Mouse (Mus musculus): Measurements from ENCODE around the gene Sbno1. TPM values are rescaled to one million over a fixed set of nuclear protein-coding genes. Genes with fewer than 3 reads are reported as not detected.

Sbno1 gene
- polyA plus RNA-seq, 1 experiment: 36.3 TPM

DNA sequence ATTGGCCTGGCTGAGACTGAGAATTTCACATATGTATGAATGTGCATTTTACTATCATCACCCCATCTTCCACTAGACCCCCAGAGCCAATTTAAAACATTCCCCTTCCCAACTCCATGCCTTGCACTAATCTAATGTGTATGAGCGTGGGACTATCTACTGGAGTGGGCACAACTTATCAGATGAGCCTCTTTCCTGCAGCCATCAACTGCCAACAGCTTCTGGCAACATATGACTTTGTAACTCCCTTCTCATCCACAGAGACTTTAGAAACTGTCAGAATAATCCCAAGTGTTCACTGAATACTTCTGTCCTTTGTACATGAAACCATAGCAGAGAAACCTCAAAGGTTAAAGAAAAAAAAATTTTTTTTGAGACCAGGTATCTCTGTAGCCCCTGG is 45.7 kb downstream of the Sbno1 start:
- TF ChIP-seq CTCF (IDR thresholded peaks at IDR 0.05; ENCODE audit: borderline replicate concordance, control insufficient read depth, extremely low read depth, insufficient read depth, low read length, poor library complexity): no peak
- no peak for TF ChIP-seq POLR2A (IDR thresholded peaks at IDR 0.05; ENCODE audit: control insufficient read depth, extremely low read depth, insufficient read depth, low read length, poor library complexity)

DNA sequence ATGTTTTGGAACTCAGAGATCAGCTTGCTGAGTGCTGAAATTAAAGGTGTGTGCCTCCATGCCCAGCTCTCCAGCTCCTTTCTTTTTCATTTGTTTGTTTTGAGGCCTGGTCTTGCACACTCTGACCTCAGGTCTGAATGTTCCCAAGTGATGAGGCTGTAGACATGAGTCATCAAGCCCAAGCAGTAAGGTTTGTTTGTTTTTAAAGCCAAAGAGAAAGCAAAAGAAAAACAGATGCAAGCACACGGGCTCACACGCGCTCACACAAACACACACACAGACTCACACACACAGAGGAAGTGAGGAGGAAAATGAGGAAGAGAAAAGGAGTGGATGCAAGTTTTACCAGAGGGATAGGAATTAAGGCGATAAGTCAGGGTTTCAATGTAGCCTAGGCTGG is 48.7 kb downstream of the Sbno1 start:
- 93% methylated on average over 4 of the region's 4 CpGs for WGBS
- TF ChIP-seq POLR2A (IDR thresholded peaks at IDR 0.05; ENCODE audit: control insufficient read depth, extremely low read depth, insufficient read depth, low read length, poor library complexity): no peak
- TF ChIP-seq CTCF (IDR thresholded peaks at IDR 0.05; ENCODE audit: borderline replicate concordance, control insufficient read depth, extremely low read depth, insufficient read depth, low read length, poor library complexity): no peak
- Histone ChIP-seq H3K4me3 (ENCODE audit: control insufficient read depth, insufficient read depth, low read length) (no peak overlapping the region), H3K36me3 (ENCODE audit: control insufficient read depth, insufficient read depth, low read length) (peaks cover 88% of the 10 kb centered on the region), H3K27me3 (ENCODE audit: control insufficient read depth, insufficient read depth, low read length) (no peaks in the 10 kb centered on the region), H3K4me1 (replicated peaks; ENCODE audit: control insufficient read depth, insufficient read depth, low read length) (no peaks in the 10 kb centered on the region), H3K27ac (ENCODE audit: control insufficient read depth, insufficient read depth, low read length) (no peak overlapping the region)
- no peak for DNase-seq

More for the DNA sequence above, 45.7 kb downstream of the Sbno1 start:
- no peak overlapping the region for H3K4me3 ChIP-seq (ENCODE audit: control insufficient read depth, insufficient read depth, low read length)
- DNase-seq: no peak
- H3K4me1 ChIP-seq (replicated peaks; ENCODE audit: control insufficient read depth, insufficient read depth, low read length): no peaks in the 10 kb centered on the region
- H3K36me3 ChIP-seq (ENCODE audit: control insufficient read depth, insufficient read depth, low read length): peaks cover 88% of the 10 kb centered on the region
- 93% methylated on average over 1 of the region's 1 CpGs for WGBS
- H3K27ac ChIP-seq (ENCODE audit: control insufficient read depth, insufficient read depth, low read length): no peak overlapping the region
- no peaks in the 10 kb centered on the region for H3K27me3 ChIP-seq (ENCODE audit: control insufficient read depth, insufficient read depth, low read length)

DNA sequence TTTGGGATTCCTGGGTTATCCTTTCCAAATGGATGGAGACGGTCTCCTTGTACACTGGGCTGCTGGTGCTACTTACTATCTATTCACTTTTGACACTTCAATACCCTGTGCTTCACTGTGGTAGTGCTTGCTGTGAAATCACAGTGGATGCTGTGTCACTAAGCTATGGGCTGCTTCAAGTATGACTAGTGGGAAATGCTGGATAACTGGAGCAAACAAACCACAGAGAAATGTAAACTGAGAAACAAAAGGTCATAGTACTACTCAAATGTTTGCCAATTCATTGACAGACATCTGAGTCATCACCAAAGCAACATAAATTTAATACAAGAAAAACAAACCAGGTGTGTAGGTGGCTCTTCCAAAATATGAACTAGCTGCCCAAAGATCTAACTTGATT is 49.4 kb downstream of the Sbno1 start:
- no peak for DNase-seq
- no peak overlapping the region for H3K27ac ChIP-seq (ENCODE audit: control insufficient read depth, insufficient read depth, low read length)
- no peak overlapping the region for H3K4me3 ChIP-seq (ENCODE audit: control insufficient read depth, insufficient read depth, low read length)
- H3K36me3 ChIP-seq (ENCODE audit: control insufficient read depth, insufficient read depth, low read length): peaks cover 81% of the 10 kb centered on the region
- 98% methylated on average over 1 of the region's 1 CpGs for WGBS
- no peaks in the 10 kb centered on the region for H3K27me3 ChIP-seq (ENCODE audit: control insufficient read depth, insufficient read depth, low read length)
- TF ChIP-seq POLR2A (IDR thresholded peaks at IDR 0.05; ENCODE audit: control insufficient read depth, extremely low read depth, insufficient read depth, low read length, poor library complexity): no peak
- no peak for TF ChIP-seq CTCF (IDR thresholded peaks at IDR 0.05; ENCODE audit: borderline replicate concordance, control insufficient read depth, extremely low read depth, insufficient read depth, low read length, poor library complexity)
- no peaks in the 10 kb centered on the region for H3K4me1 ChIP-seq (replicated peaks; ENCODE audit: control insufficient read depth, insufficient read depth, low read length)

DNA sequence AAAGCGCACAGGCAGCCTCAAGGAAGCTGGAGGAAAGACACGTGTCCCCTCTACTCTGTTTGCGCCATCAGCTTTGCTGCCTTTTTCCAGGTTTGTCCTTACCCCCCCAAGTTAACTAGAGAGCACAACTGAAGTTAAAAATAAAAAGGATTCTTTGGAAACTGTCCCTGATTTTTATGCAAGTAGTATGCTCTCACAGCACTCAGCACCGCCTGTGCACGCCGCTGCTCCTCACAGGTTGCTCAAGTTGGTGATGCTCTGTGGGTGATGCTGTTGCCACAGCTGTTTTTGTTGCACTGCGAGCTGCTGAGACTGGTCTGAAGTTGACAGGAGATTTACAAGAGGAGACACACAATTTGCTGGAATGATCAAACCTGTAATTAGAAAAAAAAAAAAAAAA is 51.5 kb downstream of the Sbno1 start:
- Histone ChIP-seq H3K36me3 (ENCODE audit: control insufficient read depth, insufficient read depth, low read length) (peaks cover 78% of the 10 kb centered on the region), H3K4me1 (replicated peaks; ENCODE audit: control insufficient read depth, insufficient read depth, low read length) (no peaks in the 10 kb centered on the region), H3K27me3 (ENCODE audit: control insufficient read depth, insufficient read depth, low read length) (no peaks in the 10 kb centered on the region), H3K27ac (ENCODE audit: control insufficient read depth, insufficient read depth, low read length) (no peak overlapping the region), H3K4me3 (ENCODE audit: control insufficient read depth, insufficient read depth, low read length) (no peak overlapping the region)
- 99% methylated on average over 7 of the region's 7 CpGs for WGBS
- TF ChIP-seq POLR2A (IDR thresholded peaks at IDR 0.05; ENCODE audit: control insufficient read depth, extremely low read depth, insufficient read depth, low read length, poor library complexity) (no peak), CTCF (IDR thresholded peaks at IDR 0.05; ENCODE audit: borderline replicate concordance, control insufficient read depth, extremely low read depth, insufficient read depth, low read length, poor library complexity) (no peak)
- no peak for DNase-seq

DNA sequence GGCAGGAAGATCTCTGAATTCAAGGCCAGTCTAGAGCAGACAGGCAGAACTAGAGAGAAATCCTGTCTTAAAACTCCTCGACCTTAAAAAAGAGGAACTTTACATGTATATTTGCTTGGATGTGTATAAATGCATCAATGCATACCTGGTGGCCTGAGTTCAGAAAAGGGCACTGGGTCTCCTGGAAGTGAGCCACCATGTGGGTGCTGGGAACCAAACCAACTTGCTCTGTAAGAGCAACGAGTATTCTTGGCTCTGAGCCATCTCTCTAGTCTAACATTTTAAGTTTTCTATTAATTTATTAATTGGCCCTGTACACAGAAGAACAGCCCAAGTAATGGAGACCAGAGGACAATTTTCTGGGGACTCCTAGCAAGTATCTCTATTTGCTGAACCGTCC is 59.1 kb downstream of the Sbno1 start:
- H3K4me3 ChIP-seq (ENCODE audit: control insufficient read depth, insufficient read depth, low read length): no peak overlapping the region

DNA sequence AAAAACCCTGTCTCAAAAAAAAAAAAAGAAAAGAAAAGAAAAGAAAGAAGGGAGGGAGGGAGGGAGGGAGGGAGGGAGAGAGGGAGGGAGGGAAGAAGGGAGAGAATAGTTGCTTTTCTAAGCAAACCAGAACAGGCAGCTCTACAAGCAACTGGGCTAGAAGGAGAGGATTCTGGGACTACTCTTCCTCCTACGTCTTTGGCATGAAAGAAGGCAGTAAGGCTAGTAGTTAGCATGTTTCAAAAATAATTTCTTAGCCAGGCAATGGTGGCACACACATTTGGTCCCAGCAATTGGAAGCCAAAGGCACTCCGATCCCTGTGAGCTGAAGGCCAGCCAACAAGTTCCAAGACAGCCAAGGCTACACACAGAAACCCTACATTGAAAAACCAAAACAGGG is 60.0 kb downstream of the Sbno1 start:
- no peak overlapping the region for H3K27ac ChIP-seq (ENCODE audit: control insufficient read depth, insufficient read depth, low read length)
- no peak overlapping the region for H3K4me3 ChIP-seq (ENCODE audit: control insufficient read depth, insufficient read depth, low read length)
- TF ChIP-seq CTCF (IDR thresholded peaks at IDR 0.05; ENCODE audit: borderline replicate concordance, control insufficient read depth, extremely low read depth, insufficient read depth, low read length, poor library complexity) (no peak), POLR2A (IDR thresholded peaks at IDR 0.05; ENCODE audit: control insufficient read depth, extremely low read depth, insufficient read depth, low read length, poor library complexity) (no peak)
- H3K4me1 ChIP-seq (replicated peaks; ENCODE audit: control insufficient read depth, insufficient read depth, low read length): no peaks in the 10 kb centered on the region
- WGBS: 94% methylated on average over 2 of the region's 2 CpGs
- DNase-seq: no peak
- H3K36me3 ChIP-seq (ENCODE audit: control insufficient read depth, insufficient read depth, low read length): peaks cover 16% of the 10 kb centered on the region
- no peaks in the 10 kb centered on the region for H3K27me3 ChIP-seq (ENCODE audit: control insufficient read depth, insufficient read depth, low read length)

More for the DNA sequence above, 59.1 kb downstream of the Sbno1 start:
- Histone ChIP-seq H3K27me3 (ENCODE audit: control insufficient read depth, insufficient read depth, low read length) (no peaks in the 10 kb centered on the region), H3K27ac (ENCODE audit: control insufficient read depth, insufficient read depth, low read length) (no peak overlapping the region), H3K4me1 (replicated peaks; ENCODE audit: control insufficient read depth, insufficient read depth, low read length) (no peaks in the 10 kb centered on the region), H3K36me3 (ENCODE audit: control insufficient read depth, insufficient read depth, low read length) (peaks cover 22% of the 10 kb centered on the region)
- TF ChIP-seq POLR2A (IDR thresholded peaks at IDR 0.05; ENCODE audit: control insufficient read depth, extremely low read depth, insufficient read depth, low read length, poor library complexity): no peak
- TF ChIP-seq CTCF (IDR thresholded peaks at IDR 0.05; ENCODE audit: borderline replicate concordance, control insufficient read depth, extremely low read depth, insufficient read depth, low read length, poor library complexity): no peak
- WGBS: 42% methylated on average over 3 of the region's 3 CpGs
- DNase-seq: no peak
